Mouse (Mus musculus): ENCODE data around the gene Nudt2. TPM values are rescaled to one million over a fixed set of nuclear protein-coding genes. Genes with fewer than 3 reads are reported as not detected.

Gene Nudt2
- polyA plus RNA-seq, 2 experiments: 13.3 to 22.4 TPM

- ATAC-seq (ENCODE audit: insufficient read depth): peak; percentile 45; the same call in 1 of the 2 replicates
- no peak overlapping the region for H3K4me3 ChIP-seq (ENCODE audit: insufficient read depth in 1 of 2, low read depth in 2 of 2, low read length in 2 of 2)
- H3K27ac ChIP-seq: no peak overlapping the region
- H3K36me3 ChIP-seq (replicated peaks; ENCODE audit: control insufficient read depth, insufficient read depth, low read depth): no peaks in the 10 kb centered on the region
- no peak overlapping the region for H3K9ac ChIP-seq (replicated peaks)
- 23% methylated on average over 3 of the region's 3 CpGs for whole genome bisulfite sequencing (ENCODE audit: insufficient replicate concordance)
- TF ChIP-seq CTCF (IDR thresholded peaks at IDR 0.05; ENCODE audit: low read depth) (no peak), EP300 (IDR thresholded peaks at IDR 0.05; ENCODE audit: low read depth) (no peak)
- H3K4me2 ChIP-seq (ENCODE audit: low read depth): no peak overlapping the region
- no peak for DNase-seq (ENCODE audit: low read depth in 3 of 3, low spot score in 3 of 3)
- H3K9me3 ChIP-seq (ENCODE audit: control insufficient read depth, low read length): no peaks in the 10 kb centered on the region
- H3K27me3 ChIP-seq (ENCODE audit: control insufficient read depth, insufficient read depth, low read length): peaks cover 35% of the 10 kb centered on the region
- H3K4me1 ChIP-seq (replicated peaks; ENCODE audit: control insufficient read depth in 2 of 2, insufficient read depth in 2 of 2, low read length in 1 of 2): peaks cover 0 to 12% of the 10 kb centered on the region in 2 experiments; a peak in 2 of 4 replicates
Observed at GRCm38 (mm10) chr4:41494378-41494777, 29.4 kb downstream of the Nudt2 start.

DNA sequence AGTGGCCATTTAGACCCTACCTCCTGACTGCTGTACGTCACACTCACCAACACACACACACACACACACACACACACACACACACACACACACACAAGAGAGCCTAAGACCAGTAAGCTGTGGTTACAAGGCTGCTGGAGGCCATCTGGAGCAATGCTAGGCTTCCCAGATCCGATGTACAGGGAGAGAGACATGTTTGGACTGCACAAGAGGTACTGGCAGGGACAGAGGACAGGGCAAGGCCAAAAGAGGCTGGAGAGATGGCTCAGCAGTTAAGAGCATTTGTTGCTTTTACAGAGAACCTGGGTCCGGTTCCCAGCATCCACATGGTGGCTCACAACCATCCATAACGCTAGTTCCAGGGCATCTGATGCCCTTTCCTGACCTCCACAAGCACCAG is 30.1 kb downstream of the Nudt2 start:
- Histone ChIP-seq H3K4me1 (replicated peaks; ENCODE audit: control insufficient read depth in 2 of 2, insufficient read depth in 2 of 2, low read length in 1 of 2) (peaks cover 0 to 12% of the 10 kb centered on the region in 2 experiments; a peak in 2 of 4 replicates), H3K9me3 (ENCODE audit: control insufficient read depth, low read length) (no peaks in the 10 kb centered on the region), H3K36me3 (replicated peaks; ENCODE audit: control insufficient read depth, insufficient read depth, low read depth) (no peaks in the 10 kb centered on the region), H3K27me3 (ENCODE audit: control insufficient read depth, insufficient read depth, low read length) (peaks cover 42% of the 10 kb centered on the region), H3K9ac (replicated peaks) (no peak overlapping the region), H3K4me3 (ENCODE audit: insufficient read depth in 1 of 2, low read depth in 2 of 2, low read length in 2 of 2) (no peak overlapping the region), H3K4me2 (ENCODE audit: low read depth) (no peak overlapping the region), H3K27ac (no peak overlapping the region)
- DNase-seq (ENCODE audit: low read depth in 3 of 3, low spot score in 3 of 3) (no peak), ATAC-seq (ENCODE audit: insufficient read depth) (no peak)
- 51% methylated on average over 4 of the region's 4 CpGs for WGBS (ENCODE audit: insufficient replicate concordance)
- TF ChIP-seq EP300 (IDR thresholded peaks at IDR 0.05; ENCODE audit: low read depth): no peak
- no peak for TF ChIP-seq CTCF (IDR thresholded peaks at IDR 0.05; ENCODE audit: low read depth)

GRCm38 (mm10) chr4:41495850-41496249 is 30.9 kb downstream of the Nudt2 start:
- DNase-seq (ENCODE audit: low read depth in 3 of 3, low spot score in 3 of 3) (no peak), ATAC-seq (ENCODE audit: insufficient read depth) (no peak)
- H3K27ac ChIP-seq: no peak overlapping the region

GRCm38 (mm10) chr4:41497046-41497445 is 32.1 kb downstream of the Nudt2 start:
- Histone ChIP-seq H3K27me3 (ENCODE audit: control insufficient read depth, insufficient read depth, low read length) (peaks cover 60% of the 10 kb centered on the region), H3K9me3 (ENCODE audit: control insufficient read depth, low read length) (no peaks in the 10 kb centered on the region), H3K4me1 (replicated peaks; ENCODE audit: control insufficient read depth in 2 of 2, insufficient read depth in 2 of 2, low read length in 1 of 2) (peaks cover 0 to 12% of the 10 kb centered on the region in 2 experiments; a peak in 2 of 4 replicates), H3K9ac (replicated peaks) (no peak overlapping the region), H3K36me3 (replicated peaks; ENCODE audit: control insufficient read depth, insufficient read depth, low read depth) (no peaks in the 10 kb centered on the region), H3K4me3 (ENCODE audit: insufficient read depth in 1 of 2, low read depth in 2 of 2, low read length in 2 of 2) (no peak overlapping the region), H3K4me2 (ENCODE audit: low read depth) (no peak overlapping the region), H3K27ac (no peak overlapping the region)
- 30% methylated on average over 5 of the region's 5 CpGs for WGBS (ENCODE audit: insufficient replicate concordance)
- TF ChIP-seq EP300 (IDR thresholded peaks at IDR 0.05; ENCODE audit: low read depth) (no peak), CTCF (IDR thresholded peaks at IDR 0.05; ENCODE audit: low read depth) (no peak)
- ATAC-seq (ENCODE audit: insufficient read depth) (no peak), DNase-seq (ENCODE audit: low read depth in 3 of 3, low spot score in 3 of 3) (no peak)

More at GRCm38 (mm10) chr4:41495850-41496249, 30.9 kb downstream of the Nudt2 start:
- Histone ChIP-seq H3K9ac (replicated peaks) (no peak overlapping the region), H3K4me1 (replicated peaks; ENCODE audit: control insufficient read depth in 2 of 2, insufficient read depth in 2 of 2, low read length in 1 of 2) (peaks cover 0 to 12% of the 10 kb centered on the region in 2 experiments; a peak in 2 of 4 replicates), H3K27me3 (ENCODE audit: control insufficient read depth, insufficient read depth, low read length) (peaks cover 50% of the 10 kb centered on the region), H3K9me3 (ENCODE audit: control insufficient read depth, low read length) (no peaks in the 10 kb centered on the region), H3K4me3 (ENCODE audit: insufficient read depth in 1 of 2, low read depth in 2 of 2, low read length in 2 of 2) (no peak overlapping the region), H3K36me3 (replicated peaks; ENCODE audit: control insufficient read depth, insufficient read depth, low read depth) (no peaks in the 10 kb centered on the region), H3K4me2 (ENCODE audit: low read depth) (no peak overlapping the region)
- TF ChIP-seq CTCF (IDR thresholded peaks at IDR 0.05; ENCODE audit: low read depth) (no peak), EP300 (IDR thresholded peaks at IDR 0.05; ENCODE audit: low read depth) (no peak)
- WGBS (ENCODE audit: insufficient replicate concordance): 74% methylated on average over 11 of the region's 11 CpGs

DNA sequence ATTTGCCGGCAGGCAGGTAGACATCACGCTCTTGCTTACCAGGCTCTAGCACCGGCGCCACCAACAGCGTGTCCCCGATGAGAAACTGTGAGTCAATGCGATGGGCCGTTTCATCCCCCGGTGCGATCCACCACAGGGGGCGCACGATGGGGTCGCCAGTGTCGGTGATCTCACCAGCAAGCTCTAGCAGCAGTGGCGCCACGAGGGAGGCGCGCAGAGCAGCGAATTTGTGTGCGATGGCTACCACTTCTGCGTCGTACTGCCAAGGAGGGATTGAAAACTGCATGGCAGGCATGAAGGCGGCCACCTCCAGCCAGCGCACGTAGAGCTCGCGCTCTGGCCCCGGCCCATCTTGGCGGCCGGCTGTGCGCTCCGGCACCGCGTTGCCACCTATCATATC is 32.6 kb downstream of the Nudt2 start:
- DNase-seq (ENCODE audit: low read depth in 3 of 3, low spot score in 3 of 3) (no peak), ATAC-seq (ENCODE audit: insufficient read depth) (no peak)
- H3K9me3 ChIP-seq (ENCODE audit: control insufficient read depth, low read length): no peaks in the 10 kb centered on the region
- H3K36me3 ChIP-seq (replicated peaks; ENCODE audit: control insufficient read depth, insufficient read depth, low read depth): no peaks in the 10 kb centered on the region
- H3K4me2 ChIP-seq (ENCODE audit: low read depth): peak overlapping the region; percentile 23
- WGBS (ENCODE audit: insufficient replicate concordance): 2% methylated on average over 34 of the region's 34 CpGs
- H3K27ac ChIP-seq: no peak overlapping the region
- peaks cover 0 to 16% of the 10 kb centered on the region in 2 experiments; a peak in 3 of 4 replicates for H3K4me1 ChIP-seq (replicated peaks; ENCODE audit: control insufficient read depth in 2 of 2, insufficient read depth in 2 of 2, low read length in 1 of 2)
- H3K9ac ChIP-seq (replicated peaks): no peak overlapping the region
- H3K4me3 ChIP-seq (ENCODE audit: insufficient read depth in 1 of 2, low read depth in 2 of 2, low read length in 2 of 2): no peak overlapping the region
- H3K27me3 ChIP-seq (ENCODE audit: control insufficient read depth, insufficient read depth, low read length): peaks cover 64% of the 10 kb centered on the region
- no peak for TF ChIP-seq EP300 (IDR thresholded peaks at IDR 0.05; ENCODE audit: low read depth)
- peak; percentile 53 for TF ChIP-seq CTCF (IDR thresholded peaks at IDR 0.05; ENCODE audit: low read depth)
